Mouse (Mus musculus) stomach, embryonic 14.5 days (tissue): ENCODE results near the gene Emx2. TPM values are rescaled to one million over a fixed set of nuclear protein-coding genes. Genes with fewer than 3 reads are reported as not detected.

Experiments used
- ATAC-seq: fragments of 200-750 bp; cut with Nextera tagmentation; 2 replicates; pipeline ENCODE4 v1.8.0; 2017; ENCODE audit warnings: low read depth, moderate TSS enrichment; ENCODE audit not compliant: insufficient number of reproducible peaks, insufficient read depth, low FRiP score
- H3K27ac ChIP-seq: fragments of 300-500 bp; sonication (generic); 2 replicates; pipeline ENCODE4 v1.5.1; 2014; ENCODE audit warnings: mild to moderate bottlenecking, low read length, moderate library complexity, mixed read lengths
- H3K27me3 ChIP-seq: fragments of 300-500 bp; sonication (generic); 2 replicates; pipeline ENCODE4 v1.6.1; 2014; ENCODE audit warnings: low read length, control low read depth, mixed read lengths; ENCODE audit not compliant: control insufficient read depth, insufficient read depth
- H3K36me3 ChIP-seq: fragments of 300-500 bp; sonication (generic); 2 replicates; pipeline ENCODE4 v1.6.1; 2014; ENCODE audit warnings: mild to moderate bottlenecking, control low read depth, low read length, moderate library complexity, mixed read lengths; ENCODE audit not compliant: control insufficient read depth, insufficient read depth
- H3K4me1 ChIP-seq: fragments of 300-500 bp; sonication (generic); 2 replicates; pipeline ENCODE4 v1.6.1; 2014; ENCODE audit warnings: low read length, control low read depth, mixed read lengths; ENCODE audit not compliant: control insufficient read depth, insufficient read depth
- H3K4me2 ChIP-seq: fragments of 300-500 bp; sonication (generic); replicated peaks from 2 replicates; pipeline ENCODE4 v1.6.1; 2014; ENCODE audit warnings: low read depth, low read length, control low read depth
- H3K4me3 ChIP-seq: fragments of 300-500 bp; sonication (generic); 2 replicates; pipeline ENCODE4 v1.5.1; 2014; ENCODE audit warnings: low read depth, low read length, control low read depth
- H3K9ac ChIP-seq: fragments of 300-500 bp; sonication (generic); replicated peaks from 2 replicates; pipeline ENCODE4 v1.6.1; 2014; ENCODE audit warnings: low read depth, mild to moderate bottlenecking, control low read depth, low read length, moderate library complexity, mixed read lengths
- H3K9me3 ChIP-seq: fragments of 300-500 bp; sonication (generic); 2 replicates; pipeline ENCODE4 v1.6.1; 2016; ENCODE audit warnings: low read depth, low read length, control low read depth; ENCODE audit not compliant: control insufficient read depth
- whole genome bisulfite sequencing: fragments of 180-500 bp; shearing (Covaris S2); extraction: QIAGEN DNeasy Blood & Tissue Kit; methylation state at CpG from one replicate; pipeline ENCODE4 v1.1.7; 2014; 5-methylcytosine and 5-hydroxymethylcytosine counted together
- polyA plus RNA-seq: library from polyadenylated mRNA; unstranded; fragments of >200 nt; fragmentation: Nextera tagmentation; extraction: Ambion mirVana; gene quantifications from 2 replicates; pipeline ENCODE4 v1.2.1, GENCODE M21; 2014

Emx2 gene
- polyA plus RNA-seq, 1 experiment from 2014 or later = 0.30 TPM

DNA sequence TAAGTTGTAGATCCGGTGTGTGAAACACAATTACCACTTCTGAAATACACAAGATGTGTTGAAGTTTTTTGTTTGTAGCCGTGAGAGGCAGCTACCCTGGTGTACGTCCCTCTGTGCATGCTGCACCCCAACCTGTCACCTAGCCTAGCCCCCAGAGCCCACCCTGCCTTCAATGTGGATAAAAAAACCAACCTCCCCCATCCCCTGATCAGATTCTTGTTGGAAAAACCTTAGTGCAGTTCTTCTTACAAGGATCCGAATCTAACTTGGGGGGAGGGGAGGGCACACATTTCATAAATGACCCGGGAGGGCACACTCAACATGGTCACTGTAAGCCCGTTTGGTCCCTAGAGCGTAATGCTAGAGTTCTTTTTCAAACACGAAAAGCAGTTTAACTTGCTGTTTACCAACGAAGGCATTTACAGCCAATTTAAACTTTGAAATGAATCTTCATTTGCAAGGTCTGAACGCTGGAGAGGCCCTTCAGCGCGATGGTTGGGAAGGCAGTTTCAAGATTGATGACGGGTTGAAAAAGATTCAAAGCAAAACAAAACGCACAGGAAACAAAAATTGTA lies 7.5 kb upstream of the Emx2 start:
- WGBS = 5% methylated on average over 14 of the region's 14 CpGs
- Histone ChIP-seq H3K27me3 (peaks cover 67% of the 10 kb centered on the region), H3K4me2 (no peak overlapping the region), H3K4me1 (no peaks in the 10 kb centered on the region), H3K9me3 (no peaks in the 10 kb centered on the region), H3K4me3 (no peak overlapping the region), H3K9ac (no peak overlapping the region), H3K36me3 (no peaks in the 10 kb centered on the region), H3K27ac (no peak overlapping the region)
- no peak for ATAC-seq

DNA sequence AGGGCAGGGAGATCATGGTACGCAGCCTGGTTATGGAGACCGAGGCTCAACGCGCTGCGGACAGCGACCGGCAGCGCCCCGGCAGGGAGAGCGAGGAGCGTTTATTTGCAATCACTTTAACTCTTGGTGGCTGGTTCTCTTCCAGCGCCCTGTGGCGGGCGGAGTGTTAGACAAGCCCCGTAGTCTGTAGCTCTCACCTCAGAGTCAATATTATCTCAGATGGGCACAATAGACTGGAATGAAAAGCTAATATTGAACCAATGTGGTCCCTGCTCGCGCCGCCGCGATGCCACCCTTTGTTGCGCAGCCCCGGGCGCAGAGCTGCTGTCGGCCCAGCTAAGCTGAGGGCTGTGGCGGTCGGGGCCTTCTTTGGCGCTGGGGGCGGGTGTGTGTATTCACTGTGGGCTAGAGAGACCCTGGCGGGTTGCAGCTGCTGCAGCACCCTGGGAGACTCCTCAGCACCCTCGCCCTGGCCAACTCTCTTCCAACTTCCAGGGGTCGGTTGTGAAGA lies 6.7 kb upstream of the Emx2 start:
- Histone ChIP-seq H3K4me1 (no peaks in the 10 kb centered on the region), H3K4me2 (0 out of 2 replicates have a peak overlapping the region, but pooled peaks have one; percentile 14), H3K4me3 (no peak overlapping the region), H3K27ac (no peak overlapping the region), H3K9ac (no peak overlapping the region), H3K9me3 (no peaks in the 10 kb centered on the region), H3K36me3 (no peaks in the 10 kb centered on the region), H3K27me3 (peaks cover 76% of the 10 kb centered on the region)
- under 1% methylated on average over 31 of the region's 31 CpGs for WGBS
- ATAC-seq = no peak

GRCm38 (mm10) chr19:59452321-59452720 lies 5.9 kb upstream of the Emx2 start:
- WGBS = 12% methylated on average over 4 of the region's 4 CpGs
- no peak for ATAC-seq

DNA sequence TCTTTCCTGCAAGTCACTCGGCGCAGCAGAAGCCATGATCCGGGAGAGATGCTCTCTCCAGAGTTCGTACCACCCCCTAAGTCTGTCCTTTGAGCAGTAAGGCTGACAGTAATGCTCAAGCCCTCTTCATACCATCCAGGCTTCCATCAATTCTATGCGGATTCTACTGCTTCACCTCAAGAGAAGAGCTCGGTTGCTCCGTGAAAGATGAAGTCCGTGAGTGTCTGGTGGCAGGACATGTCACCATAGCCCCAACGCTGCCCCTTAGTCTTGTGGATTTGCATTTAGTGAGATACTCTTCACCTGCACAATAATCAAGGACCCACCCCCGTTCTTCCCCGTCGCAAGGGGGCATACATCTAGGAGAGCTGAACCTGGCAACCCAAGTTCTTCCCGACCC lies 4.6 kb upstream of the Emx2 start:
- Histone ChIP-seq H3K4me1 (0 out of 2 replicates have a peak, but pooled peaks cover 6% of the 10 kb centered on the region), H3K27me3 (peaks cover 88% of the 10 kb centered on the region), H3K36me3 (no peaks in the 10 kb centered on the region), H3K9ac (no peak overlapping the region), H3K4me2 (no peak overlapping the region), H3K9me3 (no peaks in the 10 kb centered on the region), H3K4me3 (no peak overlapping the region), H3K27ac (no peak overlapping the region)
- ATAC-seq = no peak
- WGBS = 7% methylated on average over 13 of the region's 13 CpGs

More at GRCm38 (mm10) chr19:59452321-59452720, 5.9 kb upstream of the Emx2 start:
- Histone ChIP-seq H3K4me2 (no peak overlapping the region), H3K4me1 (no peaks in the 10 kb centered on the region), H3K27ac (no peak overlapping the region), H3K27me3 (peaks cover 84% of the 10 kb centered on the region), H3K9me3 (no peaks in the 10 kb centered on the region), H3K36me3 (no peaks in the 10 kb centered on the region), H3K9ac (no peak overlapping the region), H3K4me3 (no peak overlapping the region)

- H3K27ac ChIP-seq = no peak overlapping the region
- no peak overlapping the region for H3K9ac ChIP-seq
- peak; percentile 63; the same call in 1 of the 2 replicates for ATAC-seq
- H3K36me3 ChIP-seq = no peaks in the 10 kb centered on the region
- no peak overlapping the region for H3K4me2 ChIP-seq
- peaks cover 7% of the 10 kb centered on the region; the same call in 1 of the 2 replicates for H3K4me1 ChIP-seq
- H3K27me3 ChIP-seq = peaks cover 83% of the 10 kb centered on the region
- no peak overlapping the region for H3K4me3 ChIP-seq
- H3K9me3 ChIP-seq = no peaks in the 10 kb centered on the region
- WGBS = 0% methylated on average over 18 of the region's 18 CpGs
These were observed 4.0 kb upstream of the Emx2 start for GRCm38 (mm10) chr19:59454196-59454595.

GRCm38 (mm10) chr19:59455671-59456070 lies 2.5 kb upstream of the Emx2 start:
- H3K4me3 ChIP-seq = no peak overlapping the region
- H3K27ac ChIP-seq = no peak overlapping the region
- no peaks in the 10 kb centered on the region for H3K36me3 ChIP-seq
- peaks cover 10% of the 10 kb centered on the region; the same call in 1 of the 2 replicates for H3K4me1 ChIP-seq
- no peak for ATAC-seq
- H3K9me3 ChIP-seq = no peaks in the 10 kb centered on the region
- peaks cover 71% of the 10 kb centered on the region for H3K27me3 ChIP-seq
- no peak overlapping the region for H3K4me2 ChIP-seq
- 14% methylated on average over 7 of the region's 7 CpGs for WGBS
- H3K9ac ChIP-seq = no peak overlapping the region

GRCm38 (mm10) chr19:59457011-59457945 lies 894 bp upstream of the Emx2 start:
- no peaks in the 10 kb centered on the region for H3K36me3 ChIP-seq
- H3K4me2 ChIP-seq = peak overlapping the region; percentile 41; the same call in 1 of the 2 replicates
- no peak for ATAC-seq
- H3K4me3 ChIP-seq = no peak overlapping the region; the same call in 1 of the 2 replicates
- peaks cover 10% of the 10 kb centered on the region; the same call in 1 of the 2 replicates for H3K4me1 ChIP-seq
- peaks cover 70% of the 10 kb centered on the region for H3K27me3 ChIP-seq
- 3% methylated on average over 23 of the region's 23 CpGs for WGBS
- no peak overlapping the region for H3K27ac ChIP-seq
- no peaks in the 10 kb centered on the region for H3K9me3 ChIP-seq
- no peak overlapping the region for H3K9ac ChIP-seq

GRCm38 (mm10) chr19:59458743-59459135 lies 567 bp downstream of the Emx2 start:
- Histone ChIP-seq H3K9ac (no peak overlapping the region), H3K9me3 (no peaks in the 10 kb centered on the region), H3K4me3 (peak overlapping the region; percentile 27), H3K27me3 (peaks cover 70% of the 10 kb centered on the region), H3K36me3 (no peaks in the 10 kb centered on the region), H3K4me1 (peaks cover 10% of the 10 kb centered on the region; the same call in 1 of the 2 replicates), H3K4me2 (peak overlapping the region; percentile 41), H3K27ac (no peak overlapping the region)
- WGBS = 0% methylated on average over 15 of the region's 15 CpGs
- ATAC-seq = no peak
